ENCODE assay signal across 8 mouse cellular contexts in genomic region chr4:44558564-44558955, GRCm38 (mm10).
DNase-seq lines count a peak whose midpoint lies in the region; ATAC-seq and TF ChIP-seq lines count a peak whose summit lies in the region.

No protein-coding gene starts in this region.

- peak overlapping the region; percentile 91 for H3K4me2 ChIP-seq in heart, embryonic 11.5 days
- peak overlapping the region; percentile 49 for H3K4me2 ChIP-seq in hindbrain, embryonic 12.5 days (replicated peaks)
- H3K4me2 ChIP-seq in midbrain, embryonic 12.5 days (replicated peaks), result peak overlapping the region; percentile 80

- H3K9ac ChIP-seq in heart, embryonic 11.5 days (ENCODE audit: low read depth, low read length), result peak overlapping the region; percentile 67
- H3K9ac ChIP-seq in ES-E14 (ENCODE audit: insufficient read depth, low read depth, low read length, poor library complexity, severe bottlenecking), result no peak overlapping the region
- H3K9ac ChIP-seq in hindbrain, embryonic 12.5 days, result peak overlapping the region; percentile 28; the same call in 1 of the 2 replicates
- H3K9ac ChIP-seq in midbrain, embryonic 12.5 days (replicated peaks), result peak overlapping the region; percentile 54; the same call in 1 of the 2 replicates

- no peak overlapping the region for H3K27ac ChIP-seq in heart, embryonic 11.5 days (ENCODE audit: low read depth, low read length)
- H3K27ac ChIP-seq in ES-E14 (ENCODE audit: insufficient read depth, low read depth, low read length, poor library complexity, severe bottlenecking), result no peak overlapping the region
- peak overlapping the region; percentile 80 for H3K27ac ChIP-seq in hindbrain, embryonic 12.5 days
- H3K27ac ChIP-seq in midbrain, embryonic 12.5 days (replicated peaks), result peak overlapping the region; percentile 82

- peak overlapping the region; percentile 53 for H3K4me3 ChIP-seq in heart, embryonic 11.5 days (ENCODE audit: low read depth, low read length)
- H3K4me3 ChIP-seq in ES-E14 (ENCODE audit: insufficient read depth in 1 of 2, low read depth in 1 of 2, low read length in 2 of 2, poor library complexity in 1 of 2, severe bottlenecking in 1 of 2), result peak overlapping the region; percentile 55 to 57; a peak in 2 of 4 replicates
- H3K4me3 ChIP-seq in hindbrain, embryonic 12.5 days, result no peak overlapping the region
- peak overlapping the region; percentile 36 for H3K4me3 ChIP-seq in midbrain, embryonic 12.5 days

- 8% methylated on average over 7 of the region's 7 CpGs for WGBS in heart, embryonic 11.5 days (ENCODE audit: insufficient replicate concordance)
- WGBS in hindbrain, embryonic 12.5 days, result 1% methylated on average over 7 of the region's 7 CpGs
- WGBS in midbrain, embryonic 12.5 days, result 4% methylated on average over 7 of the region's 7 CpGs

- ATAC-seq in heart, embryonic 11.5 days (replicated peaks; ENCODE audit: insufficient number of reproducible peaks, low FRiP score, low TSS enrichment), result no peak
- ATAC-seq in hindbrain, embryonic 12.5 days (ENCODE audit: low FRiP score), result peak; percentile 48
- peak; percentile 54 for ATAC-seq in midbrain, embryonic 12.5 days (ENCODE audit: low FRiP score, low read depth)

- H3K9me3 ChIP-seq in heart, embryonic 11.5 days (replicated peaks; ENCODE audit: control insufficient read depth, low read length), result no peaks in the 10 kb centered on the region
- no peaks in the 10 kb centered on the region for H3K9me3 ChIP-seq in ES-E14 (ENCODE audit: control insufficient read depth, insufficient read depth, low read depth, low read length)
- H3K9me3 ChIP-seq in hindbrain, embryonic 12.5 days (replicated peaks), result no peaks in the 10 kb centered on the region
- no peaks in the 10 kb centered on the region for H3K9me3 ChIP-seq in midbrain, embryonic 12.5 days

- intact Hi-C loops in heart, postnatal 36 days (cut with DNase I), result no loop called here
- intact Hi-C loops in left cerebral cortex, postnatal 36 days (cut with DNase I), result no loop called here

- DNase-seq in heart, postnatal 36 days, result no peak
- DNase-seq in ES-E14 (ENCODE audit: low read depth, low spot score), result no peak
- no peak for DNase-seq in cerebellum, adult 9-11 months
- DNase-seq in left cerebral cortex, postnatal 36 days (ENCODE audit: low spot score in 2 of 2), result no peak
- DNase-seq in adrenal gland, adult 2 months, result no peak

- no peaks in the 10 kb centered on the region for H3K4me1 ChIP-seq in heart, embryonic 11.5 days (ENCODE audit: control insufficient read depth, insufficient read depth, low read length)
- H3K4me1 ChIP-seq in ES-E14 (ENCODE audit: control insufficient read depth in 2 of 2, insufficient read depth in 2 of 2, low read length in 2 of 2, poor library complexity in 1 of 2), result peaks cover 2 to 22% of the 10 kb centered on the region in 2 experiments; a peak in 1 of 4 replicates
- peaks cover 37% of the 10 kb centered on the region for H3K4me1 ChIP-seq in hindbrain, embryonic 12.5 days
- H3K4me1 ChIP-seq in midbrain, embryonic 12.5 days, result peaks cover 24% of the 10 kb centered on the region

- in situ Hi-C loops in ES-E14 (cut with MboI; ENCODE audit: low sequenced_read_pairs in 2 of 2, unreplicated experiment in 2 of 2), result no loop called here

- H3K27me3 ChIP-seq in heart, embryonic 11.5 days (ENCODE audit: control insufficient read depth, insufficient read depth, low read length), result peaks cover 28% of the 10 kb centered on the region
- peaks cover 22% of the 10 kb centered on the region for H3K27me3 ChIP-seq in hindbrain, embryonic 12.5 days
- peaks cover 60% of the 10 kb centered on the region for H3K27me3 ChIP-seq in midbrain, embryonic 12.5 days

- no peaks in the 10 kb centered on the region for H3K36me3 ChIP-seq in heart, embryonic 11.5 days (ENCODE audit: control insufficient read depth, insufficient read depth, low read length)
- no peaks in the 10 kb centered on the region for H3K36me3 ChIP-seq in ES-E14 (ENCODE audit: control insufficient read depth, insufficient read depth, low read length, poor library complexity, severe bottlenecking)
- no peaks in the 10 kb centered on the region for H3K36me3 ChIP-seq in hindbrain, embryonic 12.5 days
- H3K36me3 ChIP-seq in midbrain, embryonic 12.5 days, result no peaks in the 10 kb centered on the region

TF ChIP-seq in ES-E14, 5 proteins besides CTCF, POLR2A, EP300 and RAD21:
- no peak for TF ChIP-seq CHD2 (IDR thresholded peaks at IDR 0.05; ENCODE audit: low read depth, low read length)
- no peak for TF ChIP-seq MAFK (IDR thresholded peaks at IDR 0.05; ENCODE audit: insufficient read depth, low read depth, low read length)
- no peak for TF ChIP-seq ZNF384 (IDR thresholded peaks at IDR 0.05; ENCODE audit: low read depth, low read length)
- no peak for TF ChIP-seq ZC3H11A (IDR thresholded peaks at IDR 0.05; ENCODE audit: borderline replicate concordance, low read depth, low read length)
- no peak for TF ChIP-seq HCFC1 (IDR thresholded peaks at IDR 0.05; ENCODE audit: borderline replicate concordance, insufficient read depth, low read length)
TF ChIP-seq in ES-E14: peak in this region for 0.

Comparison
In these comparisons a context has a peak if more than half of its experiments do, and no peak if none do; other contexts are left out.
1. H3K27ac ChIP-seq: peak in hindbrain, embryonic 12.5 days (single experiment) and midbrain, embryonic 12.5 days (single experiment); none in heart, embryonic 11.5 days (single experiment) and ES-E14 (single experiment).
2. Peak in every context shown above with its lines, with median percentiles within 50 percentile points of each other: H3K4me2 ChIP-seq.